Mouse (Mus musculus) liver, postnatal 0 days (tissue): ENCODE measurements around the gene Dbh. TPM values are rescaled to one million over a fixed set of nuclear protein-coding genes. Genes with fewer than 3 reads are reported as not detected.

ENCODE experiments used
- ATAC-seq: fragments of 200-750 bp; cut with Nextera tagmentation; 2 replicates; pipeline ENCODE4 v1.8.0; 2017; ENCODE audit warnings: mild to moderate bottlenecking, moderate library complexity
- DNase-seq: peaks from one replicate; pipeline ENCODE4 v3.0.0-alpha.2; 2016
- H3K27ac ChIP-seq: fragments of 300-500 bp; sonication (generic); 2 replicates; pipeline ENCODE4 v1.5.1; 2014; ENCODE audit warnings: antibody characterized with exemption, moderate library complexity, mild to moderate bottlenecking, low read depth
- H3K27me3 ChIP-seq: fragments of 300-500 bp; sonication (generic); 2 replicates; pipeline ENCODE4 v1.6.1; 2014; ENCODE audit warnings: low read length, control low read depth, mixed read lengths; ENCODE audit not compliant: insufficient read depth
- H3K36me3 ChIP-seq: fragments of 300-500 bp; sonication (generic); replicated peaks from 2 replicates; pipeline ENCODE4 v1.6.1; 2014; ENCODE audit warnings: mild to moderate bottlenecking, control low read depth, low read length, moderate library complexity, mixed read lengths; ENCODE audit not compliant: insufficient read depth
- H3K4me1 ChIP-seq: fragments of 300-500 bp; sonication (generic); 2 replicates; pipeline ENCODE4 v1.6.1; 2014; ENCODE audit warnings: antibody characterized with exemption, mild to moderate bottlenecking, control low read depth; ENCODE audit not compliant: insufficient read depth
- H3K4me2 ChIP-seq: fragments of 300-500 bp; sonication (generic); 2 replicates; pipeline ENCODE4 v1.6.1; 2014; ENCODE audit warnings: low read depth, mild to moderate bottlenecking, low read length, moderate library complexity, mixed read lengths
- H3K4me3 ChIP-seq: fragments of 300-500 bp; sonication (generic); 2 replicates; pipeline ENCODE4 v1.5.1; 2014; ENCODE audit warnings: low read depth, low read length
- H3K9ac ChIP-seq: fragments of 300-500 bp; sonication (generic); replicated peaks from 2 replicates; pipeline ENCODE4 v1.6.1; 2014; ENCODE audit warnings: mild to moderate bottlenecking, moderate library complexity
- H3K9me3 ChIP-seq: fragments of 300-500 bp; sonication (generic); 2 replicates; pipeline ENCODE4 v1.6.1; 2016; ENCODE audit warnings: mild to moderate bottlenecking, control low read depth, low read length, mixed read lengths
- CTCF ChIP-seq: sonication (generic); IDR thresholded peaks from 2 replicates; pipeline ENCODE4 v1.5.1; 2016; ENCODE audit warnings: antibody characterized with exemption, low read depth
- EP300 ChIP-seq: IDR thresholded peaks from 2 replicates; pipeline ENCODE4 v1.6.1; 2016; ENCODE audit warnings: antibody characterized with exemption, low read depth, mild to moderate bottlenecking
- WGBS: fragments of 180-500 bp; shearing (Covaris S2); extraction: QIAGEN DNeasy Blood & Tissue Kit; methylation state at CpG from one replicate; pipeline ENCODE4 v1.1.7; 2014; ENCODE audit not compliant: insufficient replicate concordance; 5-methylcytosine and 5-hydroxymethylcytosine counted together
- polyA plus RNA-seq: library from polyadenylated mRNA; unstranded; fragments of >200 nt; fragmentation: Nextera tagmentation; extraction: Ambion mirVana; gene quantifications from 2 replicates; pipeline ENCODE4 v1.2.1, GENCODE M21; 2015

The Dbh gene
- polyA plus RNA-seq, 1 experiment from 2014 or later, result not detected

- WGBS, result 29% methylated on average over 5 of the region's 5 CpGs
- no peak overlapping the region for H3K27ac ChIP-seq
- no peaks in the 10 kb centered on the region for H3K27me3 ChIP-seq
- DNase-seq (no peak), ATAC-seq (no peak)
- no peaks in the 10 kb centered on the region for H3K9me3 ChIP-seq
- H3K9ac ChIP-seq, result no peak overlapping the region
- no peak overlapping the region for H3K4me2 ChIP-seq
- H3K4me3 ChIP-seq, result no peak overlapping the region
- no peak for TF ChIP-seq CTCF
- no peak for TF ChIP-seq EP300
- peaks cover 20% of the 10 kb centered on the region for H3K4me1 ChIP-seq
- peaks cover 4% of the 10 kb centered on the region; the same call in 1 of the 2 replicates for H3K36me3 ChIP-seq
Observed at GRCm38 (mm10) chr2:27209816-27210215, 44.8 kb downstream of the Dbh start.

GRCm38 (mm10) chr2:27210255-27210654 lies 45.2 kb downstream of the Dbh start:
- Histone ChIP-seq H3K9ac (no peak overlapping the region), H3K36me3 (0 out of 2 replicates have a peak, but pooled peaks cover 4% of the 10 kb centered on the region), H3K27ac (no peak overlapping the region), H3K4me2 (no peak overlapping the region), H3K4me3 (no peak overlapping the region), H3K4me1 (peaks cover 20% of the 10 kb centered on the region), H3K27me3 (no peaks in the 10 kb centered on the region), H3K9me3 (no peaks in the 10 kb centered on the region)
- ATAC-seq, result no peak
- peak; percentile 73 for DNase-seq
- TF ChIP-seq EP300 (no peak), CTCF (peak; percentile 75)
- WGBS, result 42% methylated on average over 7 of the region's 7 CpGs

GRCm38 (mm10) chr2:27210676-27211210 lies 45.7 kb downstream of the Dbh start:
- Histone ChIP-seq H3K9me3 (no peaks in the 10 kb centered on the region), H3K4me1 (peaks cover 20% of the 10 kb centered on the region), H3K36me3 (0 out of 2 replicates have a peak, but pooled peaks cover 2% of the 10 kb centered on the region), H3K27me3 (no peaks in the 10 kb centered on the region), H3K4me2 (no peak overlapping the region), H3K27ac (no peak overlapping the region), H3K9ac (no peak overlapping the region), H3K4me3 (no peak overlapping the region)
- 67% methylated on average over 12 of the region's 12 CpGs for WGBS
- TF ChIP-seq CTCF (no peak), EP300 (no peak)
- DNase-seq (no peak), ATAC-seq (no peak)

- H3K4me1 ChIP-seq, result peaks cover 10% of the 10 kb centered on the region
- DNase-seq (peak; percentile 42), ATAC-seq (no peak)
- no peak overlapping the region for H3K4me2 ChIP-seq
- no peaks in the 10 kb centered on the region for H3K27me3 ChIP-seq
- 65% methylated on average over 8 of the region's 8 CpGs for WGBS
- peaks cover 2% of the 10 kb centered on the region; the same call in 1 of the 2 replicates for H3K36me3 ChIP-seq
- H3K27ac ChIP-seq, result no peak overlapping the region
- H3K9me3 ChIP-seq, result no peaks in the 10 kb centered on the region
- no peak overlapping the region for H3K9ac ChIP-seq
- H3K4me3 ChIP-seq, result no peak overlapping the region
- TF ChIP-seq EP300 (no peak), CTCF (no peak)
Observed at GRCm38 (mm10) chr2:27211966-27212893, 47.2 kb downstream of the Dbh start.

- no peak overlapping the region for H3K4me2 ChIP-seq
- no peak overlapping the region for H3K4me3 ChIP-seq
- ATAC-seq (peak; percentile 72), DNase-seq (no peak)
- no peak overlapping the region for H3K9ac ChIP-seq
- no peaks in the 10 kb centered on the region for H3K4me1 ChIP-seq
- H3K27me3 ChIP-seq, result no peaks in the 10 kb centered on the region
- H3K27ac ChIP-seq, result peak overlapping the region; percentile 23
- TF ChIP-seq EP300 (no peak), CTCF (no peak)
- H3K9me3 ChIP-seq, result no peaks in the 10 kb centered on the region
- WGBS, result 53% methylated on average over 2 of the region's 2 CpGs
- H3K36me3 ChIP-seq, result peaks cover 11% of the 10 kb centered on the region
Observed at GRCm38 (mm10) chr2:27215537-27215936, 50.5 kb downstream of the Dbh start.

GRCm38 (mm10) chr2:27218121-27218544 lies 53.1 kb downstream of the Dbh start:
- Histone ChIP-seq H3K4me2 (no peak overlapping the region), H3K36me3 (peaks cover 11% of the 10 kb centered on the region), H3K4me3 (no peak overlapping the region), H3K27ac (no peak overlapping the region), H3K9me3 (no peaks in the 10 kb centered on the region), H3K9ac (no peak overlapping the region), H3K4me1 (no peaks in the 10 kb centered on the region), H3K27me3 (no peaks in the 10 kb centered on the region)
- TF ChIP-seq EP300 (no peak), CTCF (no peak)
- WGBS, result 72% methylated on average over 2 of the region's 2 CpGs
- peak; percentile 20; the same call in 1 of the 2 replicates for ATAC-seq
- no peak for DNase-seq
